In the genomic region with DNA sequence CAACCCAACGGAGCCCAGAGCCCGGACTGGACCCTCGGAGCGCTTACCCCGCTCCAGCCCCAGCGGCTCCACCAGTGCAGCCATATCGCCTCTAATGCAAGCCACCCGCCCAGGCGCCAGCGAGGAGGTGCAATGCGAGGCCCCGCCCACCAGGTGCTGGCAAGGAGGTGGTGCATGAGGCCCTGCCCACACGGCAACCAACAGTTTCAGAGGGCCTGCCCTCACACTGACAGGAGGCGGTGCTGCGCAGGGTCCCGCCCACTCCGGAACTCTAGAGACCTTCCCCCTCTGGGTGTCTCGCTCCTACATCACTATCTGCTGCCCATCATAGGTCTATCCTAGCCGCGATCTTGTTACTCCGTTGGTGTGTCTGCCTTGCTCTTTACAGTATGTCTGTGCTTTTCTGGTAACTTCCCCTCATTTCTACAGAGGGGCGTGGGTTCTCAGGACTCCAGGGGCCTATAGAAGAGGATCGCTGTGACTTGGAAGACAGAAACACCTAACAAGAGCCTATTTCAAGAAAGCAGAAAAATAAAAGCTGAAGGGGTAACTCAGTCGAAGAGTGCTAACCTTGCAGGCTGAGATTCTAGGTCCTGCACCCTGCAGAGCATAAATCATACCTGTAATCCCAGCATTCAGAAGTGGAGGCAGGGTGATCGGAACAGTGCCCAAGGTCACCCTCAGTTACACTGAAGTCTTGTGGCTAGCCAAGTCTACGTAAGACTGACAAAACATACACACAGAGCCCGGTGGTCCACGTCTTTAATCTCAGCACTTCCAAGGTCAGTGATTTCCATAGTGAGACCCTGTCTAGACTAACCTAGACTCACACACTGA, we compare ENCODE assay signal across 8 mouse cellular contexts. TPM values are rescaled to one million over a fixed set of nuclear protein-coding genes. Genes with fewer than 3 reads are reported as not detected.
DNase-seq lines count a peak whose midpoint lies in the region; ATAC-seq and TF ChIP-seq lines count a peak whose summit lies in the region.

Gene Lin7b, minus strand, starts transcription at position 109 of the 837 bp plus-strand sequence.

- no peak for TF ChIP-seq POLR2A in lung, adult 2 months (IDR thresholded peaks at IDR 0.05; ENCODE audit: borderline replicate concordance, extremely low read depth, low read depth, low read length)

- peaks cover 65% of the 10 kb centered on the region for H3K4me1 ChIP-seq in G1E (ENCODE audit: insufficient read depth, low read depth, low read length)
- no peaks in the 10 kb centered on the region; the same call in none of the 2 replicates for H3K4me1 ChIP-seq in lung, adult 2 months (ENCODE audit: control insufficient read depth, insufficient read depth, low read length)

- 10% methylated on average over 28 of the region's 28 CpGs for WGBS in lung, adult 2 months

- H3K36me3 ChIP-seq in G1E (replicated peaks) = peaks cover 56% of the 10 kb centered on the region

- peak; percentile 78 for ATAC-seq in G1E (ENCODE audit: extremely low read depth, insufficient number of reproducible peaks, low FRiP score, poor library complexity, severe bottlenecking)
- peak; percentile 59 for ATAC-seq in neutrophil, adult 5-6 weeks (ENCODE audit: extremely low read depth, insufficient number of reproducible peaks, low FRiP score, poor library complexity, severe bottlenecking)

- no peaks in the 10 kb centered on the region for H3K9me3 ChIP-seq in G1E (replicated peaks)

- H3K27ac ChIP-seq in layer of hippocampus, adult 2 months = peak within 1 kb of the TSS; percentile 96

- no peak for TF ChIP-seq CTCF in G1E (IDR thresholded peaks at IDR 0.05; ENCODE audit: low read depth, low read length)
- peak; percentile 63 for TF ChIP-seq CTCF in layer of hippocampus, adult 2 months (conservative IDR thresholded peaks at IDR 0.05)
- TF ChIP-seq CTCF in lung, adult 2 months (IDR thresholded peaks at IDR 0.05; ENCODE audit: insufficient read depth, low read length) = no peak

- peak within 1 kb of the TSS; percentile 73 for H3K4me3 ChIP-seq in G1E (ENCODE audit: low read depth, low read length)
- peak within 1 kb of the TSS; percentile 88 for H3K4me3 ChIP-seq in layer of hippocampus, adult 2 months
- H3K4me3 ChIP-seq in lung, adult 2 months (replicated peaks; ENCODE audit: extremely low read depth, low read depth, low read length) = peak within 1 kb of the TSS; percentile 55

- peaks cover 16% of the 10 kb centered on the region for H3K27me3 ChIP-seq in G1E (ENCODE audit: insufficient read depth, low read length)

- peak; percentile 77 for DNase-seq in G1E (ENCODE audit: low spot score)
- peak; percentile 85 for DNase-seq in cerebellum, adult 8-10 months
- peak; percentile 85 for DNase-seq in forelimb bud, embryonic 11.5 days (ENCODE audit: low read depth, low spot score)
- peak; percentile 87 for DNase-seq in heart, postnatal 4 days
- DNase-seq in layer of hippocampus, adult 2 months (ENCODE audit: low spot score in 2 of 2) = peak; percentile 93 to 95
- DNase-seq in lung, adult 2 months = peak; percentile 81
- peak; percentile 89 for DNase-seq in testis, postnatal 14 days (ENCODE audit: low spot score)

RNA-seq across cellular contexts. Expression of gene Lin7b, which starts in this region (rescaled TPM):
- total RNA-seq in G1E (2014; fragmentation: Nextera tagmentation) = not detected in 2 replicates
- total RNA-seq in G1E (2017) = 2.0 and 3.8 TPM in 2 replicates
- 0.86 and 1.1 TPM in 2 replicates for polyA plus RNA-seq in G1E (2012)
- 1 to 10 TPM; 1.5 to 2.4 TPM for total RNA-seq in heart, postnatal 4 days (2021)
- total RNA-seq in layer of hippocampus, adult 2 months (2021) = 100 to 1,000 TPM; 138 to 146 TPM
- 1.4 and 2.2 TPM in 2 replicates for polyA plus RNA-seq in lung, adult 2 months (2012; rRNA removed)
- total RNA-seq in neutrophil, adult 5-6 weeks (2017) = 0.70 TPM in 1 of 2 replicates, not detected in the other

Comparison
In these comparisons a context has a peak if more than half of its experiments do, and no peak if none do; other contexts are left out.
1. Peak in every context shown above with its lines: DNase-seq, ATAC-seq, H3K4me3 ChIP-seq and H3K27ac ChIP-seq.
2. RNA of gene Lin7b (total RNA-seq): 138 to 146 TPM in layer of hippocampus, adult 2 months; 1.5 to 2.4 TPM in heart, postnatal 4 days, 2.0 to 3.8 TPM in G1E and 0.70 TPM in neutrophil, adult 5-6 weeks; every median in the first group is over 10 times any median in the second.
3. Peak in ATAC-seq in neutrophil, adult 5-6 weeks; RNA of the gene not detected or under 1 TPM.